Mouse (Mus musculus): Measurements from ENCODE around the gene Fam43b.

Fam43b gene

DNA sequence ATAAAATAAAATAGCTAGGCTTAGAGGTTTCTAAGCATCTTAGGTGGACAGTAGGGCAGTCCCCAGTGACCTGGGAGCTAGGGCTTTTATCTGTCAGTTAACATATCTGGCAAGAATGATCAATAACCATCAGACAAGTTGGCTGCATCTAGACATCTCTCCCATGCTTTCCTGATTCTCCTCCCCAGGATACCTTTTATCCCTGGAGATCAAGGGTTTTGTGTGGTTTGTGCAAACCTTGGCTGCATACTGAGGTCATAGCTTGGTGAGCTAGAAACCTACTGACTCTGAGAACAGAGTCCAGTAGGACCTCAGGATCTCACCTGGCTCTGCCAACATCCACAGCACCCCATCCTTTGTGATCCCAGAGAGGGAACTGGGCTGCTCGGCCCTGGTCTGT lies 49.0 kb downstream of the Fam43b start:
- DNase-seq, result no peak

GRCm38 (mm10) chr4:138344891-138345545 lies 51.3 kb downstream of the Fam43b start:
- no peak for DNase-seq
